Mouse (Mus musculus): ENCODE data around the gene Wrap73. TPM values are rescaled to one million over a fixed set of nuclear protein-coding genes. Genes with fewer than 3 reads are reported as not detected.

Gene Wrap73
- polyA plus RNA-seq, 1 experiment from 2014 or later, result 30.1 TPM

DNA sequence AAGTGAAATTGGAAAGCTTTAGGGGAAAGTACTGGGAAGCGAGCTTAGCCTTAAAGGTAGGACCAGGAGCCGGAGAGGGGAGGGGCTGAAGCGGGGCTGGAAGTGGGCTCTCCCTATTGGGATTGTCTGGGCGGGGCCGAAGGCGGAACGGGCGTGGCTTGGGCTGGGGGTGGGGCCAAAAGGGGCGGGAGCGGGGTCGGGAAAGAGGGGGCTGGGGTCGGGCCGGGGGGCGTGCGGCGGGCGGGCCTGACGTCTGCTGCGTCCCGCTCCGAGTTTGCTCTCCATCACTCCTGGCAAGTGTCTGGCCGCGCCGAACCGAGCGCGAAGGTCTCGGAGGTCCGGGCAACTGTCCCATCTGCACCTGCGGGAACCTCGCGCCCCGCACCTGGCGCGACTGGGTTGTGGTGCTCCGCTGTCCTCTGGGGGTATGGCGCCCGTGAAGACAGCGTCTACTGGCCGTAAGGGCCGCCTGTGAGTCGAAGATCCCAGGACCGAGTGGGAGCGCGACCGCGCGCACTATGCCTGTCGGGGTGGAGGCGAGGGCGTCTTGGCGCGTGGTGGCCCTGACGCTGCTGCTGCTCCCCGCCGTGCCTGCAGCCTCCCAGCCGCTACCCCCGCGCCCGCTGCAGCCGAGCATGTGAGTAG lies 28.5 kb downstream of the Wrap73 start, which contains the start of gene Megf6:
TSS of gene Megf6 (plus strand) at position 225 of the 645 bp plus-strand sequence.
- Histone ChIP-seq H3K27ac (ENCODE audit: low read length) (no peak within 1 kb of the TSS), H3K9ac (ENCODE audit: low read depth, low read length) (peak within 1 kb of the TSS; percentile 61), H3K4me1 (ENCODE audit: control insufficient read depth, insufficient read depth, low read length) (peaks cover 11% of the 10 kb centered on the region; the same call in 1 of the 2 replicates), H3K4me2 (ENCODE audit: low read depth, low read length) (peak within 1 kb of the TSS; percentile 93), H3K9me3 (ENCODE audit: control insufficient read depth, low read length) (no peaks in the 10 kb centered on the region), H3K27me3 (replicated peaks; ENCODE audit: control insufficient read depth, insufficient read depth, low read length) (peaks cover 42% of the 10 kb centered on the region), H3K36me3 (ENCODE audit: control insufficient read depth, insufficient read depth, low read length) (no peaks in the 10 kb centered on the region), H3K4me3 (ENCODE audit: low read length) (peak within 1 kb of the TSS; percentile 54)
- ATAC-seq, result peak; percentile 77
- WGBS, result under 1% methylated on average over 60 of the region's 61 CpGs

DNA sequence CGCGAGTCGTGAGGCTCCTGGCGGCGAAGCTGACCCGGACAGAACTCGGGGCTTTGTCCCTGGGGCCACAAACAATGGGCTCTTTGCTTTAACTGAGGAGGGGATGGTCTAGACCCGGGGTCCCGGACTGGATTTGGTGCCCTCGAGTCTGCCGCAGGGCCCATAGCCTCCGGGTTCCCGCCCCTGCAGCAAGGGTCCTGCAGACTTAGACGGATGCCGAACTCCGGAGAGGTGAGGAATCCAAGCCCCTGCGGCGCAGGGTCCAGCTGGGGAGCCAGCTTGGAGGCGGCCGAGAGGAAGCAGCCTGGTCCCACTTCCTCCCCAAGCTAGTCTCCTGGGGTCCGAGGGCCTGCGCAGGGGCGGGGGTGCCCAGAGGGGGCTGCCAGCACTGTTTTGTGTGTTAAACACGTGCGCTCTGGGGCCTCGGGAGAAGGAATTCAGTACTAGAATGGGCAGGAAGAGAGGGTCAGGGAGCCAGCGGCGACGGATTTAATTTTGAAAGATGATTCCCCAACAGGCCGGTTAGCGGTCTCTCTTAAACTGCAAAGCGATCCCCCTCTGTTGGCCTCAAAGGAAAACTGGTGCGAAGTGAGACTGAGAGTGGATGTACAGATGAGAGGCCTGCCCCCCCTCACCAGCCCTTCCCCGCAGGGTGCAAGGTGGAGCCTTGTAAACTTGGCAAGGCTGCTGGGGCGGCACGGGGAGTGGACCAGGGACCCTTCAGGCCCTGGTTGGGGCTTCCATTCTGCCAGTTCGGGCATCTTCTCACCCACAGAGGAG lies 29.2 kb downstream of the Wrap73 start:
- peak overlapping the region; percentile 61 for H3K9ac ChIP-seq (ENCODE audit: low read depth, low read length)
- peaks cover 42% of the 10 kb centered on the region for H3K27me3 ChIP-seq (replicated peaks; ENCODE audit: control insufficient read depth, insufficient read depth, low read length)
- peak overlapping the region; percentile 93 for H3K4me2 ChIP-seq (ENCODE audit: low read depth, low read length)
- no peaks in the 10 kb centered on the region for H3K9me3 ChIP-seq (ENCODE audit: control insufficient read depth, low read length)
- H3K4me3 ChIP-seq (ENCODE audit: low read length), result peak overlapping the region; percentile 54
- 2% methylated on average over 37 of the region's 37 CpGs for WGBS
- H3K27ac ChIP-seq (ENCODE audit: low read length), result no peak overlapping the region
- H3K4me1 ChIP-seq (ENCODE audit: control insufficient read depth, insufficient read depth, low read length), result peaks cover 11% of the 10 kb centered on the region; the same call in 1 of the 2 replicates
- no peaks in the 10 kb centered on the region for H3K36me3 ChIP-seq (ENCODE audit: control insufficient read depth, insufficient read depth, low read length)
- peak; percentile 12; the same call in 1 of the 2 replicates for ATAC-seq

DNA sequence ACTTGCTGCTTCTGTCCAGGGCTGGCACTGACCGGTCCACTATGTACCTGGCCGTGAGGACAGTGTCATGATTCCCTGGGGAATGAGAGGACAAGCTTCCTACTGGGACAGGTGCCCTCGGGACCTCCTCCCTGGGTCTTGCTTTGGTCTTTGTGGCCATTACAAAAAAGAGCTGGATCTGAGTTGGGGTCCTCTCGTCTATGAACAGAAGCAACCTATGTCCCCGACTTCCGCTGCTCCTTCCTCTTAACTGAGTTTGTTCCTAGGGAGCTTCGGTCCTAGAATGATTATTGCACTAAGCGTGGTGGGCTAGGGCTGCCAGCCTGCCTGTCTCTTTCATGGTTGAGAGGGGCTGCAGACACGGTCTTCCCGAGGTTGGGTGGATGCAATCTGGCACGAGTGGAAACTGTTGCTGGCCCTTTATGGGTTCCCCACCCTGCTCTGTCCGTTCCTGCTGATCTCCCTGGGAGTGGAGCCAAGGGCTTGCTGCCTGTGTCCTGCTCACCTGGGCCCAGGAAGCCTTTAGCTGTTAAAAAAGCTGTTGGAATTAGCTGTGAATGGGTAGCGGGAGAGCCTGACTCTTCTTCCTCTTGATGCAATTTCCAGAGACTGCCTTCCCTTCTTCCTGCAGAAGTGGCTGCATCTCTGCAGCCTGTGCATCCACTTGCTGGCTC lies 29.9 kb downstream of the Wrap73 start:
- WGBS, result 40% methylated on average over 13 of the region's 13 CpGs
- H3K4me3 ChIP-seq (ENCODE audit: low read length), result peak overlapping the region; percentile 54

DNA sequence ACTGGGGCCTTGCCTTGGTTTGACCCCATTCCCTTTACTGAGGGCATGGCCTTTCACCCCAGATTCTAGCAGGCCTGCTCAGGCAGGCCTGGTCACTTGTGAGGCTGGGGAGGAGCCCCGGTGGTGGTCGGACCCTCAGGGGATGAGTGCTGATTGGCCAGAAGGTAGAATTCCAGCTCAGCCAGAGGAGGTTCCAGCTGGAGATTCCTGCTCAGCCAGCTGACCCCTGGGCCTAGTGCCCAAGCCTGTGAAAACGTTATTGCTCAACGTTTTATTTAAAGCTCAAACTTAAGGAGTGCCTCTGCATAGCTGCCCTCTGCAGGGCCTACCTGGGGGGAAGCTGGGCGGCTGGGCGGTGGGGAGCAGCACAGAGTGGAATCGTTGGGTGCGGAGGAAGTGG lies 35.1 kb downstream of the Wrap73 start:
- H3K4me2 ChIP-seq (ENCODE audit: low read depth, low read length), result no peak overlapping the region
- no peak overlapping the region for H3K4me3 ChIP-seq (ENCODE audit: low read length)
- H3K9ac ChIP-seq (ENCODE audit: low read depth, low read length), result no peak overlapping the region
- 52% methylated on average over 8 of the region's 8 CpGs for WGBS
- peaks cover 4% of the 10 kb centered on the region; the same call in 1 of the 2 replicates for H3K27me3 ChIP-seq (replicated peaks; ENCODE audit: control insufficient read depth, insufficient read depth, low read length)
- no peak overlapping the region for H3K27ac ChIP-seq (ENCODE audit: low read length)
- H3K4me1 ChIP-seq (ENCODE audit: control insufficient read depth, insufficient read depth, low read length), result no peaks in the 10 kb centered on the region
- H3K9me3 ChIP-seq (ENCODE audit: control insufficient read depth, low read length), result no peaks in the 10 kb centered on the region
- peak; percentile 44 for ATAC-seq
- H3K36me3 ChIP-seq (ENCODE audit: control insufficient read depth, insufficient read depth, low read length), result no peaks in the 10 kb centered on the region

More for the DNA sequence above, 29.9 kb downstream of the Wrap73 start:
- Histone ChIP-seq H3K9ac (ENCODE audit: low read depth, low read length) (peak overlapping the region; percentile 6; the same call in 1 of the 2 replicates), H3K27ac (ENCODE audit: low read length) (no peak overlapping the region), H3K36me3 (ENCODE audit: control insufficient read depth, insufficient read depth, low read length) (no peaks in the 10 kb centered on the region), H3K27me3 (replicated peaks; ENCODE audit: control insufficient read depth, insufficient read depth, low read length) (peaks cover 42% of the 10 kb centered on the region), H3K4me1 (ENCODE audit: control insufficient read depth, insufficient read depth, low read length) (peaks cover 11% of the 10 kb centered on the region; the same call in 1 of the 2 replicates), H3K4me2 (ENCODE audit: low read depth, low read length) (peak overlapping the region; percentile 93), H3K9me3 (ENCODE audit: control insufficient read depth, low read length) (no peaks in the 10 kb centered on the region)
- ATAC-seq, result no peak

DNA sequence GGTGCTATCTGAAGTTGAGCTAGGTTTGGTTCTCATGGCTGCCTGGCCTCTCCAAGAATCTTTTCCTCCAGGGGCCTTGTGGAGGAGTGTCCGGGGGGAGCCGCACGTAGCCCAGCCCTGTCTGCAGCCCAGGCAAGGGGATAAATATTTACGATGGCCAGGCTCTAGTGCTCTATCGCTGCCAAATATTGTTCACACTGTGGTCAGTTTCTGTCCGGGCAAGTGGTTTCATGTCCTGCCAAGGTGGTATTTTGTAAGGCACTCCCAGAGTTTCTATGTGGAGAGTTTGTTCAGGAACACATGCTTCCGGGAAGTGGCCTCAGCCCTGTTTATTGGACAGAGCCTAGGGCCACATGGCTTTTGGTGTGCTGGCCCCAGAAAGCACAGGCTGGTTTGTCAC lies 38.8 kb downstream of the Wrap73 start:
- Histone ChIP-seq H3K4me1 (ENCODE audit: control insufficient read depth, insufficient read depth, low read length) (no peaks in the 10 kb centered on the region), H3K27ac (ENCODE audit: low read length) (no peak overlapping the region), H3K9ac (ENCODE audit: low read depth, low read length) (no peak overlapping the region), H3K27me3 (replicated peaks; ENCODE audit: control insufficient read depth, insufficient read depth, low read length) (no peaks in the 10 kb centered on the region), H3K36me3 (ENCODE audit: control insufficient read depth, insufficient read depth, low read length) (no peaks in the 10 kb centered on the region), H3K4me3 (ENCODE audit: low read length) (no peak overlapping the region), H3K9me3 (ENCODE audit: control insufficient read depth, low read length) (no peaks in the 10 kb centered on the region), H3K4me2 (ENCODE audit: low read depth, low read length) (no peak overlapping the region)
- ATAC-seq, result no peak
- WGBS, result 52% methylated on average over 7 of the region's 7 CpGs

DNA sequence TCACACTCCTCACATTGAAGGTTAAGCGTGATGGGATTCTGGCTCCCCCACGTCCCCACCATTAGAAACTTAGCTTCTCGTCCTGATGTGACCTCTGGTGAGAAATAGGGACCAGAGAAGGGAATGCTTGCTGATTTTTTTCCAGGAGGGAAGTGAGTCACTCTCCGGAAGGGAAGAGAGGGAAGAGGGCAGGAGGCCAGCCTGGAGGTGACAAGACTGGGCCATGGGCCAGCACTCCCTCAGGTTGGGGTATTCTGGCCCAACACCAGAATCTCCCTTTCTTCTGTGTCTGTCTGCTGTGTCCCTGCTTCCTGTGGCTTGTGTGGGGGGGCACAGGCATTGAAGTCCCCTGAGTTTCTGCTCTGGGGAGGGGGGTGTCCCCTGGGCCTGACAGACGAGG lies 41.4 kb downstream of the Wrap73 start:
- Histone ChIP-seq H3K27ac (ENCODE audit: low read length) (no peak overlapping the region), H3K4me3 (ENCODE audit: low read length) (no peak overlapping the region), H3K9me3 (ENCODE audit: control insufficient read depth, low read length) (no peaks in the 10 kb centered on the region), H3K36me3 (ENCODE audit: control insufficient read depth, insufficient read depth, low read length) (no peaks in the 10 kb centered on the region), H3K4me2 (ENCODE audit: low read depth, low read length) (no peak overlapping the region), H3K27me3 (replicated peaks; ENCODE audit: control insufficient read depth, insufficient read depth, low read length) (no peaks in the 10 kb centered on the region), H3K9ac (ENCODE audit: low read depth, low read length) (no peak overlapping the region), H3K4me1 (ENCODE audit: control insufficient read depth, insufficient read depth, low read length) (no peaks in the 10 kb centered on the region)
- WGBS, result 84% methylated on average over 5 of the region's 5 CpGs
- ATAC-seq, result no peak

DNA sequence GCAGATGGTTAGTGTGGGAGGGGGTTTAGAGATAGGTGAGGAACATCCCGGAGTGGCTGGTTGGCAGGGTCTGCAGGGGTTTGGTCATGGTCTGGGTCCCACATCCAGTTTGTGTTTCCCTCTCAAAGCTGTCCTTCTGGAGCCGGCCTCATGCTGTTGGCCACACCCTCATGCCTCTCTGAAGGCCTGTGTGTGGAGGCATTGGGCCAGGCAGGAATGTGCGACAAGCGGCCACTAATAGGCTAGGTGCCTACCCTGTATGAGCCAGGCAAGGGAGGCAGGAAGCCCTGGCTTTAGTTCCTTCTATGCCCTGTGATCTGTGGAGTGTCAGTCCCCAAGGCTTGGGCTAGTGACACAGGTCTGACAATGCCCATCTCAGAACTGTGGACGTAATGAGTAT lies 42.8 kb downstream of the Wrap73 start:
- ATAC-seq, result no peak
- WGBS, result 65% methylated on average over 5 of the region's 5 CpGs
- H3K9ac ChIP-seq (ENCODE audit: low read depth, low read length), result no peak overlapping the region
- H3K27me3 ChIP-seq (replicated peaks; ENCODE audit: control insufficient read depth, insufficient read depth, low read length), result no peaks in the 10 kb centered on the region
- no peak overlapping the region for H3K4me2 ChIP-seq (ENCODE audit: low read depth, low read length)
- no peak overlapping the region for H3K4me3 ChIP-seq (ENCODE audit: low read length)
- H3K4me1 ChIP-seq (ENCODE audit: control insufficient read depth, insufficient read depth, low read length), result no peaks in the 10 kb centered on the region
- no peak overlapping the region for H3K27ac ChIP-seq (ENCODE audit: low read length)
- no peaks in the 10 kb centered on the region for H3K9me3 ChIP-seq (ENCODE audit: control insufficient read depth, low read length)
- no peaks in the 10 kb centered on the region for H3K36me3 ChIP-seq (ENCODE audit: control insufficient read depth, insufficient read depth, low read length)

DNA sequence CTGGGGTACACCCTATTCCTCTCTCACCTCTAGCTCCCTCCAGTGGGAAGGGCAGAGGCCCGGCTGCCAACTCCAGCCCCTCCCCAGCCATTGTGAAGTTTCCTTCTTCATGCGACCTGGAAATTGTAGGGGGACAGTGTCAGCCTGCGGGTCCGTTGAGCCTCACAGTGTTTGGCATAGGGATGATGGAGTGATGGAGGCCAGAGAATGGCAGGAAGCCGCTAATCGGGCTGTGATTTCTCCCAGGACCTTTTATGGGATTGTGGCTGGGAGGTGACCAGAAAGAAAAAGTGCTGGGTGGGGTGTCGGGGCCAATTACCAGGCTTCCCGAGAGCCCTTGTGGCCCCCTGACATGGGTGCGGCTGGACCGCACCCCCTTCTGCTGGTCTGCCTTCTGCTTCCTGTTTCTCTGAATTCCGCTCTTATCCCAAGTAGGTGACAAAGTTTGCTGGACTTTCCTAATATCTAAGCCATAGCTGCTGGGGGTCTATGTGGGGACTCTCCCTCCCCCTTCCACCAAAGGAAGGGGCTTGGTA lies 43.9 kb downstream of the Wrap73 start:
- H3K9ac ChIP-seq (ENCODE audit: low read depth, low read length), result no peak overlapping the region
- H3K4me3 ChIP-seq (ENCODE audit: low read length), result no peak overlapping the region
- no peaks in the 10 kb centered on the region for H3K27me3 ChIP-seq (replicated peaks; ENCODE audit: control insufficient read depth, insufficient read depth, low read length)
- no peaks in the 10 kb centered on the region for H3K4me1 ChIP-seq (ENCODE audit: control insufficient read depth, insufficient read depth, low read length)
- 54% methylated on average over 11 of the region's 11 CpGs for WGBS
- no peak overlapping the region for H3K27ac ChIP-seq (ENCODE audit: low read length)
- ATAC-seq, result no peak
- H3K36me3 ChIP-seq (ENCODE audit: control insufficient read depth, insufficient read depth, low read length), result no peaks in the 10 kb centered on the region
- no peak overlapping the region for H3K4me2 ChIP-seq (ENCODE audit: low read depth, low read length)
- no peaks in the 10 kb centered on the region for H3K9me3 ChIP-seq (ENCODE audit: control insufficient read depth, low read length)

DNA sequence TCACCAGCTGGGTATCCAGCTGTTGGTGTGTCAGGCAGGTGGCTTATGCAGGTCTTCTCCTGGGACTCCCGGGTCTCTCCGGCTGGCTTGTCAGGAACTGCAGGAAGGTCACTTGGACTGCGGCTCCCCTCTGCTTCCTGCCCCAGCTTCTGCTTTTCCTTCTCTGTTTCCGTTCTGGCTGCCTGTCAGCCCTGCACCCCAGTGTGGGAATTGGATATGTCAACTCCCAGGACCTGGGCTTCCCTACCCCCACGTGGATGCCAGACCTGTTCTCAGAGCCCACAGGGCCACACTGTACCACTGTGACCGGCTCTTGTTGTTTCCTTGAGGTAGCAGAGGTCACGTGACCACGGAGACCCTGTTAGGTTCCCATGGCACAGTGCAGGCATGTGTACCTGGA lies 46.8 kb downstream of the Wrap73 start:
- WGBS, result 66% methylated on average over 8 of the region's 8 CpGs
- Histone ChIP-seq H3K36me3 (ENCODE audit: control insufficient read depth, insufficient read depth, low read length) (no peaks in the 10 kb centered on the region), H3K4me1 (ENCODE audit: control insufficient read depth, insufficient read depth, low read length) (no peaks in the 10 kb centered on the region), H3K9me3 (ENCODE audit: control insufficient read depth, low read length) (no peaks in the 10 kb centered on the region), H3K4me2 (ENCODE audit: low read depth, low read length) (no peak overlapping the region), H3K9ac (ENCODE audit: low read depth, low read length) (no peak overlapping the region), H3K27me3 (replicated peaks; ENCODE audit: control insufficient read depth, insufficient read depth, low read length) (no peaks in the 10 kb centered on the region), H3K27ac (ENCODE audit: low read length) (no peak overlapping the region), H3K4me3 (ENCODE audit: low read length) (no peak overlapping the region)
- ATAC-seq, result no peak
